Mouse (Mus musculus) frontal cortex, adult (tissue): ENCODE measurements around the gene Gm10717.
"Not testable (repeated sequence)": the region's sequence is repeated elsewhere in the genome, so short reads cannot be mapped to it uniquely, and the experiment has no call there.

Experiments used
- ATAC-seq: cut with Nextera tagmentation; 2 replicates; pipeline ENCODE4 v1.9.2; 2017; ENCODE audit warnings: mild to moderate bottlenecking, moderate library complexity, mixed read lengths; ENCODE audit not compliant: low TSS enrichment

The Gm10717 gene

GRCm38 (mm10) chr9:3024912-3025467, at the start of gene Gm10717:
Gene Gm10717, plus strand, starts transcription at chr9:3025417.
- ATAC-seq = not testable (repeated sequence)

DNA sequence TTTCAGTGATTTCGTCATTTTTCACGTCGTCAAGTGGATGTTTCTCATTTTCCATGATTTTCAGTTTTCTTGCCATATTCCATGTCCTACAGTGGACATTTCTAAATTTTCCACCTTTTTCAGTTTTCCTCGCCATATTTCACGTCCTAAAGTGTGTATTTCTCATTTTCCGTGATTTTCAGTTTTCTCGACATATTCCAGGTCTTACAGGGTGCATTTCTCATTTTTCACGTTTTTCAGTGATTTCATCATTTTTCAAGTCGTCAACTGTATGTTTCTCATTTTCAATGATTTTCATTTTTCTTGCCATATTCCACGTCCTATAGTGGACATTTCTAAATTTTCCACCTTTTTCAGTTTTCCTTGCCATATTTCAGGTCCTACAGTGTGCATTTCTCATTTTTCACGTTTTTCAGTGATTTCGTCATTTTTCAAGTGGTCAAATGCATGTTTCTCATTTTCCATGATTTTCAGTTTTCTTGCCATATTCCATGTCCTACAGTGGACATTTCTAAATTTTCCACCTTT, 24.7 kb upstream of the Gm10717 start, which contains the start of gene Gm10722:
TSS of gene Gm10722 (plus strand) at position 478 of the 528 bp plus-strand sequence.
- ATAC-seq = not testable (repeated sequence)

GRCm38 (mm10) chr9:3001006-3001405, 24.2 kb upstream of the Gm10717 start:
- ATAC-seq = not testable (repeated sequence)

DNA sequence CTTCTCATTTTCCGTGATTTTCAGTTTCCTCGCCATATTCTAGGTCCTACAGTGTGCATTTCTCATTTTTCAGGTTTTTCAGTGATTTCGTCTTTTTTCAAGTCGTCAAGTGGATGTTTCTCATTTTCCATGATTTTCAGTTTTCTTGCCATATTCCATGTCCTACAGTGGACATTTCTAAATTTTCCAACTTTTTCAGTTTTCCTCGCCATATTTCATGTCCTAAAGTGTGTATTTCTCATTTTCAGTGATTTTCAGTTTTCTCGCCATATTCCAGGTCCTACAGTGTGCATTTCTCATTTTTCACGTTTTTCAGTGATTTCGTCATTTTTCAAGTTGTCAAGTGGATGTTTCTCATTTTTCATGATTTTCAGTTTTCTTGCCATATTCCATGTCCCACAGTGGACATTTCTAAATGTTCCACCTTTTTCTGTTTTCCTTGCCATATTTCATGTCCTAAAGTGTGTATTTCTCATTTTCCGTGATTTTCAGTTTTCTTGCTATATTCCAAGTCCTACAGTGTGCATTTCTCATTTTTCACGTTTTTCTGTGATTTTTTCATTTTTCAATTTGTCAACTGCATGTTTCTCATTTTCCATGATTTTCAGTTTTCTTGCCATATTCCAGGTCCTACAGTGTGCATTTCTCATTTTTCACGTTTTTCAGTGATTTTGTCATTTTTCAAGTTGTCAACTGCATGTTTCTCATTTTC, 23.1 kb upstream of the Gm10717 start:
- peak; percentile 56; the same call in 1 of the 2 replicates for ATAC-seq

DNA sequence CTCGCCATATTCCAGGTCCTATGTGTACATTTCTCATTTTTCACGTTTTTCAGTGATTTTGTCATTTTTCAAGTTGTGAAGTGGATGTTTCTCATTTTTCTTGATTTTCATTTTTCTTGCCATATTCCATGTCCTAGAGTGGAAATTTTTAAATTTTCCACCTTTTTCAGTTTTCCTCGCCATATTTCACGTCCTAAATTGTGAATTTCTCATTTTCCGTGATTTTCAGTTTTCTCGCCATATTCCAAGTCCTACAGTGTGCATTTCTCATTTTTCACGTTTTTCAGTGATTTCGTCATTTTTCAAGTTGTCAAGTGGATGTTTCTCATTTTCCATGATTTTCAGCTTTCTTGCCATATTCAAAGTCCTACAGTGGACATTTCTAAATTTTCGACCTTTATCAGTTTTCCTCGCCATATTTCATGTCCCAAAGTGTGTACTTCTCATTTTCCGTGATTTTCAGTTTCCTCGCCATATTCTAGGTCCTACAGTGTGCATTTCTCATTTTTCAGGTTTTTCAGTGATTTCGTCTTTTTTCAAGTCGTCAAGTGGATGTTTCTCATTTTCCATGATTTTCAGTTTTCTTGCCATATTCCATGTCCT, 22.3 kb upstream of the Gm10717 start, which contains the start of gene Gm11168:
TSS of gene Gm11168 (plus strand) at position 553 of the 603 bp plus-strand sequence.
- ATAC-seq = not testable (repeated sequence)

DNA sequence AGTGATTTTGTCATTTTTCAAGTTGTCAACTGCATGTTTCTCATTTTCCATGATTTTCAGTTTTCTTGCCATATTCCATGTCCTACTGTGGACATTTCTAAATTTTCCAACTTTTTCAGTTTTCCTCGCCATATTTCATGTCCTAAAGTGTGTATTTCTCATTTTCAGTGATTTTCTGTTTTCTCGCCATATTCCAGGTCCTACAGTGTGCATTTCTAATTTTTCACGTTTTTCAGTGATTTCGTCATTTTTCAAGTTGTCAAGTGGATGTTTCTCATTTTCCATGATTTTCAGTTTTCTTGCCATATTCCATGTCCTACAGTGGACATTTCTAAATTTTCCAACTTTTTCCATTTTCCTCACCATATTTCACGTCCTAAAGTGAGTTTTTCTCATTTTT, 19.0 kb upstream of the Gm10717 start:
- ATAC-seq = peak; percentile 56; the same call in 1 of the 2 replicates

GRCm38 (mm10) chr9:3006636-3007035, 18.6 kb upstream of the Gm10717 start:
- ATAC-seq = not testable (repeated sequence)

GRCm38 (mm10) chr9:3007272-3007671, 17.9 kb upstream of the Gm10717 start:
- peak; percentile 31; the same call in 1 of the 2 replicates for ATAC-seq

- peak; percentile 34 for ATAC-seq
Measured at GRCm38 (mm10) chr9:3009331-3009730, 15.9 kb upstream of the Gm10717 start.

DNA sequence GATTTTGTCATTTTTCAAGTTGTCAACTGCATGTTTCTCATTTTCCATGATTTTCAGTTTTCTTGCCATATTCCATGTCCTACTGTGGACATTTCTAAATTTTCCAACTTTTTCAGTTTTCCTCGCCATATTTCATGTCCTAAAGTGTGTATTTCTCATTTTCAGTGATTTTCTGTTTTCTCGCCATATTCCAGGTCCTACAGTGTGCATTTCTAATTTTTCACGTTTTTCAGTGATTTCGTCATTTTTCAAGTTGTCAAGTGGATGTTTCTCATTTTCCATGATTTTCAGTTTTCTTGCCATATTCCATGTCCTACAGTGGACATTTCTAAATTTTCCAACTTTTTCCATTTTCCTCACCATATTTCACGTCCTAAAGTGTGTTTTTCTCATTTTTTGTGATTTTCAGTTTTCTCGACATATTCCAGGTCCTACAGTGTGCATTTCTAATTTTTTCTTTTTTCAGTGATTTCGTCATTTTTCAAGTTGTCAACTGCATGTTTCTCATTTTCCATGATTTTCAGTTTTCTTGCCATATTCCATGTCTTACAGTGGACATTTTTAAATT, 13.1 kb upstream of the Gm10717 start:
- peak; percentile 66 for ATAC-seq

GRCm38 (mm10) chr9:3012733-3013279, 12.4 kb upstream of the Gm10717 start, which contains the start of gene Gm10721:
Gene Gm10721, plus strand, starts transcription at chr9:3013140.
- ATAC-seq = peak; percentile 48

DNA sequence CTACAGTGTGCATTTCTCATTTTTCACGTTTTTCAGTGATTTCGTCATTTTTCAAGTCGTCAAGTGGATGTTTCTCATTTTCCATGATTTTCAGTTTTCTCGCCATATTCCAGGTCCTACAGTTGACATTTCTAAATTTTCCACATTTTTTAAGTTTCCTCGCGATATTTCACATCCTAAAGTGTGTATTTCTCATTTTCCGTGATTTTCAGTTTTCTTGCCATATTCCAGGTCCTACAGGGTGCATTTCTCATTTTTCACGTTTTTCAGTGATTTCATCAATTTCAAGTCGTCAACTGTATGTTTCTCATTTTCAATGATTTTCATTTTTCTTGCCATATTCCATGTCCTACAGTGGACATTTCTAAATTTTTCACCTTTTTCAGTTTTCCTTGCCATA, 9.9 kb upstream of the Gm10717 start, which contains the start of gene Gm10720:
TSS of gene Gm10720 (plus strand) at position 301 of the 400 bp plus-strand sequence.
- not testable (repeated sequence) for ATAC-seq

GRCm38 (mm10) chr9:3015896-3016295, 9.3 kb upstream of the Gm10717 start:
- not testable (repeated sequence) for ATAC-seq

- ATAC-seq = not testable (repeated sequence)
Measured at GRCm38 (mm10) chr9:3017108-3017507, 8.1 kb upstream of the Gm10717 start, which contains the start of gene Gm10719. Gene Gm10719, plus strand, starts transcription at chr9:3017408.

DNA sequence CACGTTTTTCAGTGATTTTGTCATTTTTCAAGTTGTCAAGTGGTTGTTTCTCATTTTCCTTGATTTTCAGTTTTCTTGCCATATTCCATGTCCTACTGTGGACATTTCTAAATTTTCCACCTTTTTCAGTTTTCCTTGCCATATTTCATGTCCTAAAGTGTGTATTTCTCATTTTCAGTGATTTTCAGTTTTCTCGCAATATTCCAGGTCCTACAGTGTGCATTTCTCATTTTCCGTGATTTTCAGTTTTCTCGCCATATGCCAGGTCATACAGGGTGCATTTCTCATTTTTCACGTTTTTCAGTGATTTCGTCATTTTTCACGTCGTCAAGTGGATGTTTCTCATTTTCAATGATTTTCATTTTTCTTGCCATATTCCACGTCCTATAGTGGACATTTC, 6.3 kb upstream of the Gm10717 start:
- ATAC-seq = not testable (repeated sequence)

- peak; percentile 45 for ATAC-seq
Measured at GRCm38 (mm10) chr9:3019835-3020727, 5.1 kb upstream of the Gm10717 start.

DNA sequence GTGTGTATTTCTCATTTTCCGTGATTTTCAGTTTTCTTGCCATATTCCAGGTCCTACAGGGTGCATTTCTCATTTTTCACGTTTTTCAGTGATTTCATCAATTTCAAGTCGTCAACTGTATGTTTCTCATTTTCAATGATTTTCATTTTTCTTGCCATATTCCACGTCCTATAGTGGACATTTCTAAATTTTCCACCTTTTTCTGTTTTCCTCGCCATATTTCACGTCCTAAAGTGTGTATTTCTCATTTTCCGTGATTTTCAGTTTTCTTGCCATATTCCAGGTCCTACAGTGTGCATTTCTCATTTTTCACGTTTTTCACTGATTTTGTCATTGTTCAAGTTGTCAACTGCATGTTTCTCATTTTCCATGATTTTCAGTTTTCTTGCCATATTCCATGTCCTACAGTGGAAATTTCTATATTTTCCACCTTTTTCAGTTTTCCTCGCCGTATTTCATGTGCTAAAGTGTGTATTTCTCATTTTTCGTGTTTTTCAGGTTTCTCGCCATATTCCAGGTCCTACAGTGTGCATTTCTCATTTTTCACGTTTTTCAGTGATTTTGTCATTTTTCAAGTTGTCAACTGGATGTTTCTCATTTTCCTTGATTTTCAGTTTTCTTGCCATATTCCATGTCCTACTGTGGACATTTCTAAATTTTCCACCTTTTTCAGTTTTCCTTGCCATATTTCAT, 2.8 kb upstream of the Gm10717 start:
- not testable (repeated sequence) for ATAC-seq

GRCm38 (mm10) chr9:3023312-3023984, 1.8 kb upstream of the Gm10717 start, which contains the start of gene Gm10718:
Gene Gm10718, plus strand, starts transcription at chr9:3023547.
- not testable (repeated sequence) for ATAC-seq
